Mouse (Mus musculus): ENCODE data around the gene Kif5a. TPM values are rescaled to one million over a fixed set of nuclear protein-coding genes. Genes with fewer than 3 reads are reported as not detected.

The Kif5a gene
- polyA plus RNA-seq, 1 experiment from 2014 or later, result 3.7 TPM

DNA sequence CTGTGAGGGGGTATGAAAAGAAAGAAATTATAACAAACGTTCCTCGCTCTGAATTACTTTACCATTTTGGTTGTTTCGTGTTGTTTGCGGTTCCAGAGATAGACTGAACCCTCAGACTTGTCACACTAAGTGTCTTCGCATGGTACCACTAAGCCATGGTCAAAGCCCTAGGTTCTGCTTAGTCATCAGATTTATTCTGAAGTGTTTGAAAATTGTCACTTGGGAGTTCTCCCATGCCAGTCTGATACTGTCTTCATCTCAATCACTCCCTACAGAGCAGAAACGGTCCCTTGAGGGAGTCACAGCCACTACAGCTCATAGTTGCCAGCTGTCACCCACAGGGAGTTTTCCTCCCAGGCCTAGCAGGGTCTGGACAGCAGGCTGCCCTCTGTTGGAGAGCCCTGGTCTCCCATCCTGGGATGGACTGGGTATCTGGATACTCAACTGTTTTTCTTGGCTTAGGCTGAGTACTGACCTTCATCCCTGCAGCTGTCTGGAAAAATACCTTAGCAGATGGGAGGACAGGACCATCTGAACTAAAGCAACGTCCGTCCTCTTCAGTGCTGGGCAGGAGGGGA, 36.7 kb downstream of the Kif5a start:
- no peak for ATAC-seq
- Histone ChIP-seq H3K4me1 (replicated peaks; ENCODE audit: control insufficient read depth, insufficient read depth, low read length) (no peaks in the 10 kb centered on the region), H3K36me3 (ENCODE audit: control insufficient read depth, insufficient read depth) (no peaks in the 10 kb centered on the region), H3K4me3 (ENCODE audit: low read depth, low read length) (no peak overlapping the region), H3K9ac (ENCODE audit: low read depth, low read length) (no peak overlapping the region), H3K27me3 (replicated peaks; ENCODE audit: control insufficient read depth, insufficient read depth, low read length) (no peaks in the 10 kb centered on the region), H3K9me3 (ENCODE audit: control insufficient read depth) (no peaks in the 10 kb centered on the region), H3K4me2 (replicated peaks; ENCODE audit: low read depth) (no peak overlapping the region), H3K27ac (ENCODE audit: low read depth, low read length) (no peak overlapping the region)
- TF ChIP-seq CTCF (IDR thresholded peaks at IDR 0.05; ENCODE audit: low read depth), result peak; percentile 63
- 72% methylated on average over 8 of the region's 8 CpGs for WGBS

DNA sequence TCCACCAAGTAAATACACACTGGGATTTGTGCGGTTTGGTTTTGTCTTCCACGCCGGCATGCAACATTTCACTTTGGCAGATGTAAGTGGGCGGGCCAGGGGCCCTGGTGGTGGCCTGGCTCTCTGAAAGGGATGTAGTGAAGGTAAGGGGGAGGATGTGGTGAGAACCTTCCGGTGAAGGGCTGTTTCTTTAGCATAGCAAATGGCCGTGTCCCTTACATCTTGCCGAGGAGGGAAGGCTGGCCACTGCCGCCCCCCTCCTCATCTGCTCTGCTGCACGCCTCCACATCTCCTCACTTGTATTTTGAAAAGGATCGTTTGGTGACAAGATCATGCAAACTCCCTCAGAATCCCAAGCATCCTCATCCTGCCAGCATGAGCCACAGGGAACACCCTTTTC, 37.4 kb downstream of the Kif5a start:
- no peaks in the 10 kb centered on the region for H3K27me3 ChIP-seq (replicated peaks; ENCODE audit: control insufficient read depth, insufficient read depth, low read length)
- no peaks in the 10 kb centered on the region for H3K36me3 ChIP-seq (ENCODE audit: control insufficient read depth, insufficient read depth)
- TF ChIP-seq CTCF (IDR thresholded peaks at IDR 0.05; ENCODE audit: low read depth), result no peak
- no peak overlapping the region for H3K27ac ChIP-seq (ENCODE audit: low read depth, low read length)
- 49% methylated on average over 10 of the region's 10 CpGs for WGBS
- no peak for ATAC-seq
- H3K9ac ChIP-seq (ENCODE audit: low read depth, low read length), result no peak overlapping the region
- H3K4me1 ChIP-seq (replicated peaks; ENCODE audit: control insufficient read depth, insufficient read depth, low read length), result no peaks in the 10 kb centered on the region
- H3K4me2 ChIP-seq (replicated peaks; ENCODE audit: low read depth), result no peak overlapping the region
- H3K9me3 ChIP-seq (ENCODE audit: control insufficient read depth), result no peaks in the 10 kb centered on the region
- no peak overlapping the region for H3K4me3 ChIP-seq (ENCODE audit: low read depth, low read length)

DNA sequence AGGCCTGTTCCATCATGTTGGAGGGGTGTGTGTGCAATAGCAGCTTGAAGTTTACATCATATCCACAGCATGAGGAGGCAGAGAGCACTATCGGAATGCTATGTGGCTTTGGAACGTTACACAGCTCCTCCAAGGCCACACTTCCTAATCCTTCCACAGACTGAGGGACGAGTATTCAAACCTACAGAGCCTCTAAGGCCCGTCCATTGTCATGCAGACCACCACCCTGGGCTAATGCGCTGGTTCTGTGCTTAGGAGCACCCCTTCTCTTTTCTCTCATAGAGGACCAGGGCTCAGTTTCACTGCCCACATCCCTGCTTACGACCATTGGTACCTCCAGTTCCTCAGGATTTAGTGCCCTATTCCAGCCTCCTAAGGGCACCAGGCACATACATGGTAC, 37.9 kb downstream of the Kif5a start:
- ATAC-seq, result no peak
- Histone ChIP-seq H3K4me2 (replicated peaks; ENCODE audit: low read depth) (no peak overlapping the region), H3K9me3 (ENCODE audit: control insufficient read depth) (peaks cover 3% of the 10 kb centered on the region; the same call in 1 of the 2 replicates), H3K27ac (ENCODE audit: low read depth, low read length) (no peak overlapping the region), H3K4me1 (replicated peaks; ENCODE audit: control insufficient read depth, insufficient read depth, low read length) (no peaks in the 10 kb centered on the region), H3K4me3 (ENCODE audit: low read depth, low read length) (no peak overlapping the region), H3K36me3 (ENCODE audit: control insufficient read depth, insufficient read depth) (no peaks in the 10 kb centered on the region), H3K9ac (ENCODE audit: low read depth, low read length) (no peak overlapping the region), H3K27me3 (replicated peaks; ENCODE audit: control insufficient read depth, insufficient read depth, low read length) (no peaks in the 10 kb centered on the region)
- 57% methylated on average over 6 of the region's 6 CpGs for WGBS
- no peak for TF ChIP-seq CTCF (IDR thresholded peaks at IDR 0.05; ENCODE audit: low read depth)

DNA sequence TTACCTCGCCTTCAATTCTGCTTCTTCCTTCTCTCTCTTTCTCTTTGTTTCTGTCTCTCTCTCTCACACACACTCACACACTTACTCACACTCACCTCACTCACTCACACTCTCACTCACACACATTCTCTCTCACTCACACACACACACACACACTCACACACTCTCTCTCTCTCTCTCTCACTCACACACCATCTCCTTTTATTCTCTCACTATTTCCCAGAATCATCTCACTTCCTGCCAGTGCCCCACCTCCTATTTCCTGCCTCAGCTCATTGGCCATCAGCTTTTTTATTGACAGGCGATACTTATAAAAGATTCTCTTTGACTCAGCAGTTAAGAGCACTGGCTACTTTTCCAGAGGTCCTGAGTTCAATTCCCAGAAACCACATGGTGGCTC, 44.8 kb downstream of the Kif5a start:
- ATAC-seq, result no peak
- Histone ChIP-seq H3K27me3 (replicated peaks; ENCODE audit: control insufficient read depth, insufficient read depth, low read length) (no peaks in the 10 kb centered on the region), H3K9me3 (ENCODE audit: control insufficient read depth) (peaks cover 4% of the 10 kb centered on the region; the same call in 1 of the 2 replicates), H3K27ac (ENCODE audit: low read depth, low read length) (no peak overlapping the region), H3K4me2 (replicated peaks; ENCODE audit: low read depth) (no peak overlapping the region), H3K4me3 (ENCODE audit: low read depth, low read length) (no peak overlapping the region), H3K4me1 (replicated peaks; ENCODE audit: control insufficient read depth, insufficient read depth, low read length) (no peaks in the 10 kb centered on the region), H3K9ac (ENCODE audit: low read depth, low read length) (no peak overlapping the region), H3K36me3 (ENCODE audit: control insufficient read depth, insufficient read depth) (no peaks in the 10 kb centered on the region)
- TF ChIP-seq CTCF (IDR thresholded peaks at IDR 0.05; ENCODE audit: low read depth), result no peak
- 93% methylated on average over 2 of the region's 2 CpGs for WGBS

DNA sequence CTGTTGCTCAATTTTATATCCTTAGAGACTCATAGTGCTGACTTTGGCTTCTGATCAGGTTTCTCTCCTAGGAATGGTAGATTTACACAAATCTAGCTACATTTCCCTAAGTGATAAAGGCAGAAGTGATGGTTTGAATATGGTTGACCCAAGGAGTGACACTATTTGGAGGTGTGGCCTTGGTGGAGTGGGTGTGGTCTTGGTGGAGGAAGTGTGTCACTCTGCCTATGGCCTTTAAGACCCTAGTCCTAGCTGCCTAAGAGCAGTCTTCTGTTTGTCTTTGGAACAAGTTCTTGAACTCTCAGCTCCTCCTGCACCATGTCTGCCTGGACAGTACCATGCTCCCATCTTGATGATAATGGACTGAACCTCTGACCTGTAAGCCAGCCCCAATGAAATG, 46.0 kb downstream of the Kif5a start:
- no peak overlapping the region for H3K27ac ChIP-seq (ENCODE audit: low read depth, low read length)
- H3K36me3 ChIP-seq (ENCODE audit: control insufficient read depth, insufficient read depth), result no peaks in the 10 kb centered on the region
- H3K4me2 ChIP-seq (replicated peaks; ENCODE audit: low read depth), result no peak overlapping the region
- peaks cover 4% of the 10 kb centered on the region; the same call in 1 of the 2 replicates for H3K9me3 ChIP-seq (ENCODE audit: control insufficient read depth)
- no peak for ATAC-seq
- H3K9ac ChIP-seq (ENCODE audit: low read depth, low read length), result no peak overlapping the region
- no peak overlapping the region for H3K4me3 ChIP-seq (ENCODE audit: low read depth, low read length)
- TF ChIP-seq CTCF (IDR thresholded peaks at IDR 0.05; ENCODE audit: low read depth), result no peak
- no peaks in the 10 kb centered on the region for H3K4me1 ChIP-seq (replicated peaks; ENCODE audit: control insufficient read depth, insufficient read depth, low read length)
- no peaks in the 10 kb centered on the region for H3K27me3 ChIP-seq (replicated peaks; ENCODE audit: control insufficient read depth, insufficient read depth, low read length)

DNA sequence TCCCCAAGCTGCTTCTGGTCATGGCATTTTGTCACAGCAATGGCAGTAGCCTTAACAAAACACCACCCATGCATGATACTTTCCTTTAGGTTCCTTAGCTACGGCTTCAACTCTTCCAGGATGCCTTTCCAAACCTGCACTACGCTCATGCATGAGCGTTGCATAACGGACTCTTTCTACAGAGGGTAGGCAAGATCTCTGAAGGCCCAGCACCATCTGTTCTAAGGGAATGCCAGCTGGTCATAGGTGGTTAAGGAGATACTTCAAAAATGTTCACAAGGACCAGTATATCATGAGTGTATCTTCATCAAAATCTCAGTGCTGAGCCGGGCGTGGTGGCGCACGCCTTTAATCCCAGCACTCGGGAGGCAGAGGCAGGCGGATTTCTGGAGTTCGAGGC, 46.7 kb downstream of the Kif5a start:
- H3K9me3 ChIP-seq (ENCODE audit: control insufficient read depth), result peaks cover 4% of the 10 kb centered on the region; the same call in 1 of the 2 replicates
- H3K4me2 ChIP-seq (replicated peaks; ENCODE audit: low read depth), result no peak overlapping the region
- no peak overlapping the region for H3K9ac ChIP-seq (ENCODE audit: low read depth, low read length)
- WGBS, result 90% methylated on average over 11 of the region's 11 CpGs
- no peaks in the 10 kb centered on the region for H3K36me3 ChIP-seq (ENCODE audit: control insufficient read depth, insufficient read depth)
- no peaks in the 10 kb centered on the region for H3K27me3 ChIP-seq (replicated peaks; ENCODE audit: control insufficient read depth, insufficient read depth, low read length)
- H3K4me3 ChIP-seq (ENCODE audit: low read depth, low read length), result no peak overlapping the region
- ATAC-seq, result no peak
- H3K4me1 ChIP-seq (replicated peaks; ENCODE audit: control insufficient read depth, insufficient read depth, low read length), result no peaks in the 10 kb centered on the region
- TF ChIP-seq CTCF (IDR thresholded peaks at IDR 0.05; ENCODE audit: low read depth), result no peak
- H3K27ac ChIP-seq (ENCODE audit: low read depth, low read length), result no peak overlapping the region

DNA sequence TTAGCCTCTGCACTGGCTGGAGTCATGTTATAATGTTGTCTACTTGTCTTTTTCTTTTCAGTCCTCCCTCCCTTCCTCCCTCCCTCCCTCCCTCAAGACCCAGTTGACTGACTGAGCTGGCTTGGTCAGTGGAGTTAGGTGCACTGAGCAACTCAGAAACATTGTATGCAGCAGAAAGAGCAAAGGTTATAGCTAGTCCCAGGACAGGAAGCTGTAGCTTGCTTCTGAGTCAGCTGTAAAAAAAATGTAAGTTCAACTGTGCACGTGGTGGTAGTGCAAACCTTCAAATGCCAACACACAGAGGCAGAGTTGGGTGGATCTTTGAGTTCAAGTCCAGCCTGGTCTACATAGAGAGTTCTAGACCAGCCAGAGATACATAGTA, 48.7 kb downstream of the Kif5a start:
- no peak overlapping the region for H3K4me2 ChIP-seq (replicated peaks; ENCODE audit: low read depth)
- H3K4me3 ChIP-seq (ENCODE audit: low read depth, low read length), result no peak overlapping the region
- no peaks in the 10 kb centered on the region for H3K9me3 ChIP-seq (ENCODE audit: control insufficient read depth)
- 0 out of 2 replicates have a peak, but pooled peaks cover 5% of the 10 kb centered on the region for H3K4me1 ChIP-seq (replicated peaks; ENCODE audit: control insufficient read depth, insufficient read depth, low read length)
- no peaks in the 10 kb centered on the region for H3K36me3 ChIP-seq (ENCODE audit: control insufficient read depth, insufficient read depth)
- 6% methylated on average over 1 of the region's 1 CpGs for WGBS
- peak; percentile 9; the same call in 1 of the 2 replicates for ATAC-seq
- H3K27ac ChIP-seq (ENCODE audit: low read depth, low read length), result no peak overlapping the region
- no peak for TF ChIP-seq CTCF (IDR thresholded peaks at IDR 0.05; ENCODE audit: low read depth)
- H3K27me3 ChIP-seq (replicated peaks; ENCODE audit: control insufficient read depth, insufficient read depth, low read length), result no peaks in the 10 kb centered on the region
- H3K9ac ChIP-seq (ENCODE audit: low read depth, low read length), result no peak overlapping the region

Data from intestine, postnatal 0 days (tissue).